Mouse (Mus musculus): ENCODE results near the gene Camk2d.

The Camk2d gene

GRCm38 (mm10) chr3:126690627-126691505 lies 94.8 kb downstream of the Camk2d start:
- no peak for DNase-seq (ENCODE audit: low read depth, low spot score)

DNA sequence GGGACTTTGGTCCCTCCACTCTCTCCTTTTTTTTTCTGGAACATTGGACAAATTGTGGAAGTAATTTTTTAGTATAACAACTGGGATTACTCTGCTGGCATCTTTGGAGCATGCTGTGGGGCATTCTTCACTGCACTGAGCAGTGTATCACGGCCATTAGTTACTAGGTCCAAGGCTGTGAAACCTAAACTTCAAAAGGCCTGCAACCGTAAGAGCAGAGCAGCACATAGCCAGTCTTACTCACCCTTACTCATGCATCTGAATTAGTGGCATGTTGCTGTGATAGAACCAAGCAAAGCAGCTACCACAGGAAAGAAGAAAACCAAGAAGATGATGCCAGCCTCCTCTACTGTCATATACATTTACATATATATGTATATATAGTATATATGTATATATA lies 95.5 kb downstream of the Camk2d start:
- no peak for DNase-seq (ENCODE audit: low read depth, low spot score)

- no peak for DNase-seq (ENCODE audit: low read depth, low spot score)
Measured at GRCm38 (mm10) chr3:126692797-126693196, 96.7 kb downstream of the Camk2d start.

- no peak for DNase-seq (ENCODE audit: low read depth, low spot score)
Measured at GRCm38 (mm10) chr3:126693302-126693701, 97.2 kb downstream of the Camk2d start.

DNA sequence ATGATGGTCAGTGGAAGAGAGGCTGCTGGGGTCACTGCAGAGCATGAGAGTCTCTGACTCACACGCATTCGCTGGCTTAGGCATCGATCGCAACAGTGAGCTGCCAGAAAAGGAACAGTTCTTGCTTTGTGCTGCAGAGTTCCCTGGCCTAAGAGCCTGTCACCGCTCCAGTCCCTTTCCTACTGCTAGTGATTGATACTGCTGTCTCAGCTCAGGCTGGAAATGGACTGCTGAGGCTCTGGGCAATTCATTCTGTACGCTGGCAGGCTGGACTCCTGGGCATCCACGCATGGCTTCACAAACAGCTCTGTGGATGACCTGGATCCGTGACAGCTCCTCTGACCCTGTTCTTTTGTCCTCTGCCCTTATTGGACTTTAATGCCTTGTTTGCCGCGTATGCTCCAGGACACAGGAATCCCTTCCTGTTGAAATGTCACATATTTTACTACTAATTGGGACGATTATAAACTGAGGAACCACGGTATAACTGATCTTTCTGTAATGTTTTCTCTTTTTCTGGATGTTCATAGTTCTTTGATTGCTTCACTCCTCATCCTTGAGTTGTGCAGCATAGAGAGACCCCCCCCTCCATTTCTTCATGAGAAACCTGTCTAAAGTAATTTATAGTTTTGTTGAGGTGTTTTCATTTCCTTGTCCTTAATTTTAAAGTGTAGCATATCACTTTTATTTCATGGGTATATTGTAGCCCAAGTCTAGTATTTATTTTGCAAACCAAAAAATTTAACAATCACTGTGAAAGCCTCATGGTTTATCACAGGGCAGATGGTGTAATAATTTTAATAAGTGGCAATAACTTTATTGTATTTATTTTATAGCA lies 99.6 kb downstream of the Camk2d start:
- peak; percentile 39 for DNase-seq (ENCODE audit: low read depth, low spot score)

- DNase-seq (ENCODE audit: low read depth, low spot score): no peak
Measured at GRCm38 (mm10) chr3:126696620-126697019, 100.5 kb downstream of the Camk2d start.

GRCm38 (mm10) chr3:126699740-126700139 lies 103.6 kb downstream of the Camk2d start:
- DNase-seq (ENCODE audit: low read depth, low spot score): no peak

- no peak for DNase-seq (ENCODE audit: low read depth, low spot score)
Measured at GRCm38 (mm10) chr3:126701067-126701466, 105.0 kb downstream of the Camk2d start.

GRCm38 (mm10) chr3:126701586-126701985 lies 105.5 kb downstream of the Camk2d start:
- no peak for DNase-seq (ENCODE audit: low read depth, low spot score)

GRCm38 (mm10) chr3:126705490-126705889 lies 109.4 kb downstream of the Camk2d start:
- no peak for DNase-seq (ENCODE audit: low read depth, low spot score)

DNA sequence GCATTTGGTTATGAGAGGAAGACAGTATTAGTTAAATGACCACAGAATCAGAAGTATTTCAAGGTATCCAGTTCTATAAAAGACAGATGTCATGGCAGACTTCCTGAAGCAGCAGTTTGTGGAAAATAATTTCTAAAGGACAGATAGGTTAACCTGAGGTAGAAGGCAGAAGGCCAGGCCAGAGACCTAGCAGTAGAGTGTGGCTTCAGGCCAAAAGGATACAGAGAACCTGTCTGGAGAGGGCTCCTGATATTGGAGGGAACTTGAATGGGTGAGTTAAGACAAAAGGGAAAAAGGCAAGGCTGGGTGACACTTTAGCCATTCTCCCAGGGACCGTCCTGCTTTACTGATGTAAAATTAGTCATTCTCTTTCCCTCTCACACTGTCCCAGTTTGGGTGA lies 118.2 kb downstream of the Camk2d start:
- no peak for DNase-seq (ENCODE audit: low read depth, low spot score)

DNA sequence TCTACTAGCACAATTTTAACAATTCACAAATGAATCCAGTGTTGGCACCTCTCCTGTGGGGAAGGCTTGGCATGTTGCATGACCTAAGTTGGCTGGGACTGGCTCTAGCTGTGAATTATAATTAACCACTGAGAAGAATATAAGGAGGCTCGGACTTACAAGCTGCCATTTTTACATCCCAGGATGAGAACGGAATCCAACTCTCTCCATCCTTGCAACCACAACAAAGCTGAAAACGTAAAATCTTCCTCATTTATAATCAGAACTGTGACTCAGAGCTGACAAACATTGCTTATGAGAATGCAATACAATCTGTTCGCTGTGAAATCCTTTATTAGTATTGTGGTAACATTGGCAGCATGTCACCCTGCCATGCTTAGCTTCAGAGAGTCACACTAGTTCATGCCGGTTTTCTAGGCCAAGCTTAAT lies 126.9 kb downstream of the Camk2d start:
- DNase-seq (ENCODE audit: low read depth, low spot score): peak; percentile 78

DNA sequence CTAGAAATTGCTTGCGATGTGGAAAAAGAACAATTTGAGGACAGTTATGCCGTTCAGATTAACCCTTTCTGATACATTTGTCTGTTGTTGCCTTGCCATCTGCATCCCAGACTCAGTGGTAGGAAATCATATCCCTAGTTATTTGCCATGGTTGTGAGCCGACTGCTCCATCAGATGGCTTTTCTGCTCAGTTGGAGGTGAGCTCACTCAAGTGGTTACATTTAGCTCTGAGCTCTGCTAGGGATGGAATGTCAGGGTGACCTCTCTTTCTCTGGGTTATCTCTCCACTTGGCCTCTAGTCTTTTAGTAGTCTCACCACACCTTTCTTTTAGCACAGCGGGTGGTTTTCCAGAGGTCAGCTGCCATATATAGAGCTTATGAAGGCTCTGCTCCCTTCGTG lies 127.4 kb downstream of the Camk2d start:
- DNase-seq (ENCODE audit: low read depth, low spot score): no peak

- no peak for DNase-seq (ENCODE audit: low read depth, low spot score)
Measured at GRCm38 (mm10) chr3:126725647-126726046, 129.5 kb downstream of the Camk2d start.

- no peak for DNase-seq (ENCODE audit: low read depth, low spot score)
Measured at GRCm38 (mm10) chr3:126727387-126727786, 131.3 kb downstream of the Camk2d start.

DNA sequence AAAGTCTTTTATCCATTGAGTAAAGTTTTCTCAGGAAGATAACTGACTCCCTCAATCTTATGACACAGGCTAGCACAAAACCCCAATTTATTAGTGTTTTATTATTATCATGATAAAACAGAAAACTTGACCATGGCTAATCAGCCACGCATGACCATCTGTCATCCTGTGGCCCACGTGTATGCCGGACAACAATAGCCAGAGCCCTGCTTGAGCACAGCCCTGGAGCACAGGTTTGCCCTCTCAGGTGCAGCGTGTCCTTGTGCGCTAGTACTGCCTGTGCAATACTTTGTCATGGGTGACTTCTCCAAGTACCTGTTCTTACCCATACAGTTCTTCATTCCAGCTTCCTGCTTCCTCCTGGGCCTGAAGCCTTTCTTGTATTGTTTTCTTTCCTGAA lies 134.3 kb downstream of the Camk2d start:
- no peak for DNase-seq (ENCODE audit: low read depth, low spot score)

DNA sequence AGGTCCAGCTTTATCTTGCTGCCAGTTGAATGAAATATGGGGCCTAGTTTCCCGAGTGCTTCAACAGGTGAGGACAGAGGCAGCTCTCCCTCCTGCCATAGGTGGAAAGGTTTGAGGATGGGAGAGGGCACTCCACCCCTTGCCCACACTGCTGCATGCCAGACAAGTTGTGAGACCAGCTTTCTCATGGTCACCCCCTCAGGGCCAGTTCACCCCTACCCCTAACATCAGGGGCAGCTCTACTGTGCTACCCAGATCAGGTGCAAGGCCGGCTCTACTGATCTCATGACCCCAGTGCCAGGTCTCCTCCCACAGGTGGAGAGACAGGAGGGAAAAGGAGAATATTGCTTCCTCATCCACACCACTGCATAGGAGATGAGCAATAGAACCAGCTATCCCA lies 136.2 kb downstream of the Camk2d start:
- no peak for DNase-seq (ENCODE audit: low read depth, low spot score)

GRCm38 (mm10) chr3:126734533-126734932 lies 138.4 kb downstream of the Camk2d start:
- no peak for DNase-seq (ENCODE audit: low read depth, low spot score)

- DNase-seq (ENCODE audit: low read depth, low spot score): no peak
Measured at GRCm38 (mm10) chr3:126735211-126735610, 139.1 kb downstream of the Camk2d start.

DNA sequence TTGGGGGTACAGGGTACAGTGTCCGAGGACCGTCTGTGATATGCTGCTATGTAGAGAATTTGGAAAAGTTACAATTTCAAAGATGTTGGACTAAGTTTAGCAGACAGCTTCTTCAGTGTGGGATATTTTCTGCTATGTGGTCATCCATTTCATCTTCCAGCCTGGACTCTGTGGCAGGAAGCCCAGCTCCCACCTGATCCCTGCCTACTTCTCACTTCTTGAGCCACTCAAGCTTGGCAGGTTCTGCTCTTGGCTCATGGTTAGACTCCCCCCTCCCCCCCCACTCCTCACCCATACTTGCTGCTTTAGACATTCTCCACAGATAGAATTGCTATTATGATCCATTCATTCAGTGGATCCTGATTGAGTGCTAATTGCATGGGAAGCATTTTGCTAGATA lies 141.0 kb downstream of the Camk2d start:
- no peak for DNase-seq (ENCODE audit: low read depth, low spot score)

GRCm38 (mm10) chr3:126740146-126740545 lies 144.0 kb downstream of the Camk2d start:
- no peak for DNase-seq (ENCODE audit: low read depth, low spot score)

DNA sequence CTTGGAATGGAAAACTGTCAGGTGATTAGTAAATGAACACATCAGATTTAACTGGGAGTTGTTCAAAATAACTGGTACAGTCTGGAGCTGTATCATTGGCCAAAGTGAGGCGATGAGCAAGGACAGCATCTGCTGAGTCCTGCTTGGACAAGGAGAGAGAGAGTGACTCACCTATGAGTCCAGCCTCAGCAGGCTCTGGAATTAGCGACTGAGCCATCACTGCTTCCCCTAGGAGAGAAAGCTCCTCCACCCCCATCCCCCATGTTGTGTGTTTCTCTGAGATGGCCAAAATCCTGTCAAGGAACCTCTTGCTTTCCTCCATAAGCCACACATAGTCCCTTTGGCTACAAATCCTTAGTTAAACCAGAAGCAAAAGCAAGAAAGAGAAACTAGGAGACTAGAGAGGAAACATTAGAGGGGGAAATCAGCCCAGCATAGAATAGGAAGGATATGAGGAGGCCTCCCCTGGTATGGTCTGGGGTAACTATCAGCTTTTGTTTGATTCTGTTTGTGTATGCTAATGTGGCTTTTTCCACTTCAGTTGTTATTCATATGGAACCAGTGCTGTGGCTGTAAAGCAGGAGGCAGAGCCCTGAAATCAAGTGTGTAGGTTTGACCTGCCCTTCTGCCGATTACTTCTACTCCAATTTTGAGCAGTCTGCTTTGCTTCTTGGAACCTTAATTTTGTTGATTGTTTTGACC lies 148.5 kb downstream of the Camk2d start:
- no peak for DNase-seq (ENCODE audit: low read depth, low spot score)

Data from brain, embryonic 18.5 days (tissue).